In genomic region chr3:59078585-59078984, GRCm38 (mm10) we compare ENCODE assay signal across 16 mouse cellular contexts. TPM values are rescaled to one million over a fixed set of nuclear protein-coding genes. Genes with fewer than 3 reads are reported as not detected.
DNase-seq lines count a peak whose midpoint lies in the region; ATAC-seq lines count a peak whose summit lies in the region.
"Had no signal": no experiment of that assay in that cellular context is flagged by ENCODE, and none has a peak within 500 bp of the region (broad histone marks: within the 10 kb centered on the region; RNA-seq: fewer than 3 reads in every experiment).

No protein-coding gene starts in this region.

- H3K27me3 ChIP-seq in forebrain, embryonic 14.5 days (replicated peaks; ENCODE audit: control insufficient read depth, insufficient read depth, low read length) = no peaks in the 10 kb centered on the region
- H3K27me3 ChIP-seq in forebrain, embryonic 16.5 days (replicated peaks; ENCODE audit: control insufficient read depth, insufficient read depth, low read length) = no peaks in the 10 kb centered on the region
- H3K27me3 ChIP-seq: embryonic facial prominence, embryonic 12.5 days; forebrain, embryonic 13.5 days had no signal

- DNase-seq in adrenal gland, adult 2 months = peak; percentile 52
- no peak for DNase-seq in adrenal gland, postnatal 4 days (ENCODE audit: low spot score in 2 of 2)
- DNase-seq in forebrain, embryonic 14.5 days (ENCODE audit: low spot score) = no peak
- DNase-seq in adrenal gland, postnatal 10 days = peak; percentile 14
- DNase-seq in adrenal gland, postnatal 14 days = peak; percentile 40
- DNase-seq in cerebellum, postnatal 4 days (ENCODE audit: low spot score in 2 of 2) = no peak
- no peak for DNase-seq in kidney, postnatal 25 days

- WGBS in forebrain, embryonic 14.5 days = 89% methylated on average over 11 of the region's 11 CpGs
- WGBS in forebrain, embryonic 16.5 days = 88% methylated on average over 11 of the region's 11 CpGs

- no peaks in the 10 kb centered on the region for H3K4me1 ChIP-seq in forebrain, embryonic 14.5 days (ENCODE audit: control insufficient read depth, insufficient read depth, low read length)
- no peaks in the 10 kb centered on the region for H3K4me1 ChIP-seq in forebrain, embryonic 16.5 days (replicated peaks; ENCODE audit: control insufficient read depth, insufficient read depth, low read length)

- no peak overlapping the region for H3K4me3 ChIP-seq in forebrain, embryonic 14.5 days (ENCODE audit: low read depth, low read length)
- H3K4me3 ChIP-seq in forebrain, embryonic 16.5 days (replicated peaks; ENCODE audit: low read length) = no peak overlapping the region
- H3K4me3 ChIP-seq: embryonic facial prominence, embryonic 10.5 days; embryonic facial prominence, embryonic 12.5 days; forebrain, embryonic 13.5 days had no signal

- H3K4me2 ChIP-seq in forebrain, embryonic 14.5 days (ENCODE audit: low read length) = no peak overlapping the region
- no peak overlapping the region for H3K4me2 ChIP-seq in forebrain, embryonic 16.5 days (ENCODE audit: low read length)
- H3K4me2 ChIP-seq: embryonic facial prominence, embryonic 12.5 days; forebrain, embryonic 13.5 days had no signal

- 0 out of 2 replicates have a peak overlapping the region, but pooled peaks have one; percentile 17 for H3K9ac ChIP-seq in forebrain, embryonic 14.5 days (ENCODE audit: low read length)
- no peak overlapping the region for H3K9ac ChIP-seq in forebrain, embryonic 16.5 days (replicated peaks; ENCODE audit: low read depth, low read length)
- H3K9ac ChIP-seq: embryonic facial prominence, embryonic 12.5 days; forebrain, embryonic 13.5 days; forebrain, postnatal 0 days had no signal

- H3K9me3 ChIP-seq in forebrain, embryonic 14.5 days (replicated peaks; ENCODE audit: control insufficient read depth, low read length) = no peaks in the 10 kb centered on the region
- H3K9me3 ChIP-seq in forebrain, embryonic 16.5 days (ENCODE audit: control insufficient read depth, low read length) = no peaks in the 10 kb centered on the region
- H3K9me3 ChIP-seq: embryonic facial prominence, embryonic 10.5 days; embryonic facial prominence, embryonic 12.5 days; forebrain, embryonic 13.5 days had no signal

- H3K36me3 ChIP-seq in forebrain, embryonic 14.5 days (ENCODE audit: control insufficient read depth, insufficient read depth, low read length) = 0 out of 2 replicates have a peak, but pooled peaks cover under 1% of the 10 kb centered on the region
- no peaks in the 10 kb centered on the region for H3K36me3 ChIP-seq in forebrain, embryonic 16.5 days (ENCODE audit: control insufficient read depth, insufficient read depth)
- H3K36me3 ChIP-seq: embryonic facial prominence, embryonic 10.5 days; embryonic facial prominence, embryonic 12.5 days had no signal

- ATAC-seq in forebrain, embryonic 14.5 days = no peak
- ATAC-seq in forebrain, embryonic 16.5 days = no peak

- H3K27ac ChIP-seq in forebrain, embryonic 14.5 days (ENCODE audit: low read depth, low read length) = no peak overlapping the region
- no peak overlapping the region for H3K27ac ChIP-seq in forebrain, embryonic 16.5 days (ENCODE audit: low read length)
- H3K27ac ChIP-seq: embryonic facial prominence, embryonic 10.5 days; embryonic facial prominence, embryonic 12.5 days; forebrain, embryonic 13.5 days had no signal

RNA-seq across cellular contexts. Expression of gene Gpr171, which starts 23.0 kb away (rescaled TPM):
- not detected for total RNA-seq in adrenal gland, adult 2 months (2021)
- 0.07 TPM in 1 of 2 replicates, not detected in the other for polyA plus RNA-seq in adrenal gland, adult 2 months (2012; rRNA removed)
- total RNA-seq in adrenal gland, postnatal 4 days (2021) = under 1 TPM in 1 of 2 experiments, not detected in 1; 0.17 TPM
- 0.18 and 0.25 TPM in 2 replicates for polyA plus RNA-seq in forebrain, embryonic 14.5 days (2014; fragmentation: Nextera tagmentation; extraction: Ambion mirVana)
- 0.81 and 1.8 TPM in 2 replicates for polyA plus RNA-seq in forebrain, embryonic 16.5 days (2015; fragmentation: Nextera tagmentation; extraction: Ambion mirVana)
- under 1 TPM; 0.76 to 0.87 TPM for total RNA-seq in adrenal gland, postnatal 10 days (2021)
- 0.59 and 2.6 TPM in 2 replicates for total RNA-seq in adrenal gland, postnatal 14 days (2021)
- total RNA-seq: forebrain, postnatal 0 days; MEL had no signal
- polyA plus RNA-seq: C2C12; cerebellum, adult 2 months; cortical plate, adult 2 months had no signal

Comparison
In these comparisons a context has a peak if more than half of its experiments do, and no peak if none do; other contexts are left out.
1. DNase-seq: peak in adrenal gland, adult 2 months (single experiment), adrenal gland, postnatal 10 days (single experiment) and adrenal gland, postnatal 14 days (single experiment); none in adrenal gland, postnatal 4 days (0 of 2), forebrain, embryonic 14.5 days (single experiment), cerebellum, postnatal 4 days (0 of 2) and kidney, postnatal 25 days (0 of 2).